Comparison of ENCODE assay signal across 27 mouse cellular contexts in the genomic region with DNA sequence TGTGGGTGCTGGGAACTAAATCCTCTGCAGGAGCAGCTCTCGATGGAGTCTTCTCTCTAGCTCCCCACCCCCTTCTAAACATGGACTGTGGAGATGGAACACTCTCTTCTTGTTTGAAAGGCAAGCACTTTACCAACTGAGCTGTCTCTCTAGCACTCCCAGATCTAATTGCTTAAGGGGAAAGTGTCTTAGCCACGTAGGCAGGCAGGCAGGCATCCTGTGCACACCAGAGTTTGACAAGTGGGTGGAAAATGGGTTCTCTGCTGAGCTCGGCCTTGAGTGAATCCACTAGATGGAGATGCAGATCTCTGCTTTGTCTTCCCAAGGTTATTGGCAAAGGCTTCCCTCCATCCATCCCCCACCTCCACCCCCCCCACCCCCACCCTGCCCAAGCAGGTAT. TPM values are rescaled to one million over a fixed set of nuclear protein-coding genes. Genes with fewer than 3 reads are reported as not detected.
"Had no signal": no experiment of that assay in that cellular context is flagged by ENCODE, and none has a peak within 500 bp of the region (broad histone marks: within the 10 kb centered on the region; RNA-seq: fewer than 3 reads in every experiment).

No protein-coding gene starts in this region.

- H3K9ac ChIP-seq: heart, embryonic 13.5 days; heart, embryonic 15.5 days; hindbrain, embryonic 13.5 days; hindbrain, embryonic 15.5 days; kidney, embryonic 15.5 days; limb, embryonic 13.5 days; limb, embryonic 15.5 days; liver, embryonic 13.5 days had no signal

- H3K4me2 ChIP-seq: heart, embryonic 11.5 days; heart, embryonic 13.5 days; heart, embryonic 15.5 days; hindbrain, embryonic 13.5 days; hindbrain, embryonic 15.5 days; kidney, embryonic 15.5 days; limb, embryonic 13.5 days; limb, embryonic 15.5 days; liver, embryonic 13.5 days had no signal

- H3K36me3 ChIP-seq: heart, embryonic 13.5 days; heart, embryonic 15.5 days; hindbrain, embryonic 13.5 days; hindbrain, embryonic 15.5 days; kidney, embryonic 15.5 days; limb, embryonic 13.5 days; limb, embryonic 15.5 days; liver, embryonic 13.5 days had no signal

- H3K27ac ChIP-seq: heart, adult 2 months; heart, embryonic 13.5 days; heart, embryonic 15.5 days; hindbrain, embryonic 13.5 days; hindbrain, embryonic 15.5 days; hindbrain, postnatal 0 days; kidney, embryonic 15.5 days; kidney, postnatal 0 days; limb, embryonic 13.5 days; limb, embryonic 15.5 days; liver, embryonic 13.5 days had no signal

- H3K4me3 ChIP-seq: heart, adult 2 months; heart, embryonic 13.5 days; heart, embryonic 15.5 days; hindbrain, embryonic 13.5 days; hindbrain, embryonic 15.5 days; kidney, embryonic 15.5 days; limb, embryonic 13.5 days; limb, embryonic 15.5 days; liver, embryonic 13.5 days had no signal

- ATAC-seq: hindbrain, postnatal 0 days; intestine, embryonic 16.5 days had no signal

- H3K9me3 ChIP-seq: heart, embryonic 13.5 days; heart, embryonic 15.5 days; hindbrain, embryonic 13.5 days; hindbrain, embryonic 15.5 days; kidney, embryonic 15.5 days; limb, embryonic 13.5 days; limb, embryonic 15.5 days; liver, embryonic 13.5 days had no signal

- DNase-seq: gastrocnemius, postnatal 14 days; gastrocnemius, postnatal 36 days; heart, adult 11 months; heart, adult 2 months; heart, postnatal 14 days; heart, postnatal 36 days; kidney, adult 11 months; kidney, adult 2 months; kidney, adult 9 months; kidney, postnatal 14 days; kidney, postnatal 36 days; layer of hippocampus, postnatal 36 days; left cerebral cortex, postnatal 4 days; liver, embryonic 13.5 days had no signal

RNA-seq across cellular contexts. Expression of gene Paqr5, which starts 1.4 kb away (rescaled TPM):
- total RNA-seq: gastrocnemius, adult 8-10 months; gastrocnemius, postnatal 36 days; heart, adult 2 months; heart, postnatal 14 days; heart, postnatal 36 days; liver, adult 2 months had no signal
